Mouse (Mus musculus) lung, adult 2 months (tissue): Measurements from ENCODE around the gene Gbx1. TPM values are rescaled to one million over a fixed set of nuclear protein-coding genes. Genes with fewer than 3 reads are reported as not detected.

Experiments
- DNase-seq: peaks from one replicate; pipeline ENCODE4 v3.0.0; 2022
- H3K4me1 ChIP-seq: fragments of 200-500 bp; 2 replicates; pipeline ENCODE4 v1.6.1; 2011; ENCODE audit warnings: low read length; ENCODE audit not compliant: control insufficient read depth, insufficient read depth
- H3K4me3 ChIP-seq: fragments of 200-500 bp; replicated peaks from 2 replicates; pipeline ENCODE3; 2011; ENCODE audit warnings: low read depth, mild to moderate bottlenecking, control low read depth, low read length; ENCODE audit errors: extremely low read depth
- CTCF ChIP-seq: fragments of 200-500 bp; IDR thresholded peaks from 2 replicates; pipeline ENCODE4 v1.5.1; 2011; ENCODE audit warnings: mild to moderate bottlenecking, low read length, control low read depth; ENCODE audit not compliant: insufficient read depth
- POLR2A ChIP-seq: fragments of 200-500 bp; IDR thresholded peaks from 2 replicates; pipeline ENCODE4 v1.6.1; 2011; ENCODE audit warnings: low read depth, mild to moderate bottlenecking, control low read depth, low read length, borderline replicate concordance; ENCODE audit errors: extremely low read depth
- WGBS: fragments of 180-500 bp; shearing (Covaris S2); methylation state at CpG from one replicate; pipeline ENCODE4 v1.1.7; 2018; 5-methylcytosine and 5-hydroxymethylcytosine counted together
- polyA plus RNA-seq: library from polyadenylated mRNA; depleted of rRNA; stranded (reverse); fragments of >200 nt; gene quantifications from 2 replicates; pipeline ENCODE4 v1.2.3, GENCODE M21; 2012

Gbx1 gene
- polyA plus RNA-seq, 1 experiment = 0.02 TPM

GRCm38 (mm10) chr5:24484963-24485362, 42.0 kb downstream of the Gbx1 start:
- no peak for TF ChIP-seq POLR2A
- Histone ChIP-seq H3K4me1 (no peaks in the 10 kb centered on the region), H3K4me3 (no peak overlapping the region)
- 78% methylated on average over 22 of the region's 22 CpGs for WGBS
- DNase-seq = no peak

- 38% methylated on average over 11 of the region's 11 CpGs for whole genome bisulfite sequencing
- peak; percentile 49 for DNase-seq
- TF ChIP-seq CTCF (peak; percentile 75), POLR2A (no peak)
Measured at GRCm38 (mm10) chr5:24483326-24483725, 43.7 kb downstream of the Gbx1 start.

GRCm38 (mm10) chr5:24482247-24483079, 44.5 kb downstream of the Gbx1 start:
- 62% methylated on average over 40 of the region's 41 CpGs for WGBS

More at GRCm38 (mm10) chr5:24483326-24483725, 43.7 kb downstream of the Gbx1 start:
- Histone ChIP-seq H3K4me1 (no peaks in the 10 kb centered on the region), H3K4me3 (no peak overlapping the region)

GRCm38 (mm10) chr5:24481647-24482046, 45.4 kb downstream of the Gbx1 start:
- no peaks in the 10 kb centered on the region for H3K4me1 ChIP-seq
- TF ChIP-seq POLR2A (no peak), CTCF (peak; percentile 66)
- H3K4me3 ChIP-seq = no peak overlapping the region
- 32% methylated on average over 4 of the region's 4 CpGs for WGBS
- DNase-seq = peak; percentile 62

More at GRCm38 (mm10) chr5:24482247-24483079, 44.5 kb downstream of the Gbx1 start:
- Histone ChIP-seq H3K4me1 (no peaks in the 10 kb centered on the region), H3K4me3 (no peak overlapping the region)
- DNase-seq = no peak
- TF ChIP-seq POLR2A = no peak
- TF ChIP-seq CTCF = no peak

GRCm38 (mm10) chr5:24477909-24478308, 49.1 kb downstream of the Gbx1 start:
- H3K4me3 ChIP-seq = no peak overlapping the region
- TF ChIP-seq POLR2A = no peak
- no peak for TF ChIP-seq CTCF
- no peaks in the 10 kb centered on the region for H3K4me1 ChIP-seq
- 93% methylated on average over 9 of the region's 9 CpGs for WGBS
- DNase-seq = no peak

GRCm38 (mm10) chr5:24475476-24476241, 51.3 kb downstream of the Gbx1 start:
- DNase-seq = peak; percentile 87
- no peaks in the 10 kb centered on the region for H3K4me1 ChIP-seq
- TF ChIP-seq POLR2A (peak; percentile 18; the same call in 1 of the 2 replicates), CTCF (no peak)
- H3K4me3 ChIP-seq = peak overlapping the region; percentile 7
- WGBS = 64% methylated on average over 6 of the region's 6 CpGs

- TF ChIP-seq POLR2A (no peak), CTCF (no peak)
- peak; percentile 56 for DNase-seq
- 11% methylated on average over 67 of the region's 67 CpGs for WGBS
- Histone ChIP-seq H3K4me3 (peak overlapping the region; percentile 55), H3K4me1 (no peaks in the 10 kb centered on the region)
Measured at GRCm38 (mm10) chr5:24474723-24475261, 52.2 kb downstream of the Gbx1 start.

GRCm38 (mm10) chr5:24474025-24474722, 52.8 kb downstream of the Gbx1 start:
- DNase-seq = peak; percentile 75
- Histone ChIP-seq H3K4me1 (no peaks in the 10 kb centered on the region), H3K4me3 (peak overlapping the region; percentile 55)
- whole genome bisulfite sequencing = 22% methylated on average over 77 of the region's 77 CpGs
- peak; percentile 42; the same call in 1 of the 2 replicates for TF ChIP-seq POLR2A
- no peak for TF ChIP-seq CTCF

GRCm38 (mm10) chr5:24472884-24473619, 54.0 kb downstream of the Gbx1 start:
- 72% methylated on average over 7 of the region's 7 CpGs for WGBS
- DNase-seq = no peak
- Histone ChIP-seq H3K4me1 (no peaks in the 10 kb centered on the region), H3K4me3 (no peak overlapping the region)
- TF ChIP-seq CTCF (no peak), POLR2A (no peak)
